Mouse (Mus musculus): Measurements from ENCODE around the gene Ahnak2.
"Not testable (repeated sequence)": the region's sequence is repeated elsewhere in the genome, so short reads cannot be mapped to it uniquely, and the experiment has no call there.

Gene Ahnak2

GRCm38 (mm10) chr12:112821974-112822373 lies 19.5 kb upstream of the Ahnak2 start:
- DNase-seq (ENCODE audit: extremely low read depth, insufficient read length, low spot score): no peak

DNA sequence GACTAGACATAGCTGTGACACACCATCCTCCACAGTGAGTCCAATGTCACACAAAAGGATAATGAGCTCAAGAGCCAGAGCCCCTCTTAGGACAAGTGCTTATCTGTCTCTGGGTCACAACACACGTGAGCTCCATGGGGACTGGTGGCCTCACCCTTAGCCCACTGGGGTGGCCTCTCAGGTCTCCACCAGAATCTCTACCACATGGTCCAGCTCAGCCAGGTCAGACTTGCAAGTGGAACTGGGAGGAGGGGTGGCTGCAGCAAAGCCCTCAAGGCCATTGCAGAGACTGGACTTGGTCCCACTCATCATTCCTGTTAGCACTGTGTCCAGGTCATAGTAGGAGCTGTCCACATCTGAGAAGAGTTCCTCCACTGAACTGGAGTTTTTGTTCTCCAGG lies 18.8 kb upstream of the Ahnak2 start:
- no peak for DNase-seq (ENCODE audit: extremely low read depth, insufficient read length, low spot score)

- no peak for DNase-seq (ENCODE audit: extremely low read depth, insufficient read length, low spot score)
These were observed 18.0 kb upstream of the Ahnak2 start for GRCm38 (mm10) chr12:112820401-112820999.

DNA sequence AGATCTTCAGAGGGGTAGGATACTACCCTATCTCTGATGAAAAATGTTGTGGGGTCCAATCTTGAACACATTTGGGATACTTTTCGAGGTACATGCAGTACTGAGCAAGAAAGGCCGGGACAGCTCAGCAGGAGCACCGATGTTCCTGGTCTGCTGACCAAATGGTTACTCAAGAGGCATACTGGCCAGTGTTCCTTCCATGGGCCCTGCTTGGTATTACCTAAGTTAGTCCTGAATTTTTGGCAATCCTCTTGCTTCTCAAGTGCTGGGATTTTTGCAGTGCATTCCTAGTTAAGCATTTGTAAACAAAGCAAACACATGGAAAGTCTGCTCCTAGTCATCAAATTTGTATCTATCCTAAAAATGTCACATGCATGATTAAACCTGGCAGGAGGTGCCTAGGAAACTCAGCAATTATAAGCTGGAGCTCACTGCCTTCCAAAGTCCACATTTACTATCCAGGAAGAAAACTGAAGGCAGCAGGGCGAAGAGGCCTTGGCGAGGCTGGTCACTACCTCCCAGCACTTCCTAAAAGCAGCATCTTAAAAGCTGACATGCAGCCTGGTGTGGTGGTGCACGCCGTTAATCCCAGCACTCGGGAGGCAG lies 16.7 kb upstream of the Ahnak2 start:
- DNase-seq (ENCODE audit: extremely low read depth, insufficient read length, low spot score): no peak

- DNase-seq (ENCODE audit: extremely low read depth, insufficient read length, low spot score): not testable (repeated sequence)
These were observed 14.4 kb upstream of the Ahnak2 start for GRCm38 (mm10) chr12:112816866-112817265.

- DNase-seq (ENCODE audit: extremely low read depth, insufficient read length, low spot score): no peak
These were observed 13.8 kb upstream of the Ahnak2 start for GRCm38 (mm10) chr12:112816294-112816693.

DNA sequence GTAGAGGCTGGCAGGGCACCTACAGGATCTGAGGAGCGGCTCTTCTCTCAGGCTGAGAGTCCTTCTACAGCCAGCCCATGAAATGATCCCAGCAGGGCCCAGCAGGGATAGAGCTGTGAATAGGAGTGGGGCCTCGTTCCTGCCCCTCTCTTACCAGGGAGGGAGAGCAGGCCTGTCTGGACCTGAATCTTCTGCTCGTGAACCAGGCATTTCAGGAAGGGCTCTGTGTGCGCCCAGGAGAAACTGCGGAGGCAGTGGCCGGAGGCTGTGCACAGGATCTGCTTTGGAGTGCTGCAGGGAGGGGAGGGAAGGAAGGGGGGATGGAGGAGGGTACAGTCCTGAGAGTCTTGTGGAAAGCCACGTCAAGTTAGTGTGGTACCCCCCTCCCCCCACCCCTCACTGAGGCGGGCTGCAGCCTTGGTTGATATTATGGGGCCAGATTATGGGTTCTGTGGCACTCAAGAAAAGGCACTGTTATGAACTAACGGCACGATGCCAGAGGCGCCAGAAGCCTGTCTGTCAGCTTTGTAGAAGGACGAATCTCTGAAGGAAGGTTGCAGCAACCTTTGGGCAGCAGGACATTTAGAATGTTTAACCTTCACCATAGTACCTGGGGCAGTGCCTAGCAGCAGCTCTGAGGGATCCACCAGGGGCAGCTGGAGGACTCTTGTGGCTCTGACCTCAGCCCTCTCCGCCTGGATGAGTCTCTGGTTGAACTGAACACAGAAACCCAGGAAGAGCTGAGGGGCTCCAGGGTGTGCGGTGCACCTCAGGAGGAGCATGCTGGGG lies 12.4 kb upstream of the Ahnak2 start:
- DNase-seq (ENCODE audit: extremely low read depth, insufficient read length, low spot score): no peak

DNA sequence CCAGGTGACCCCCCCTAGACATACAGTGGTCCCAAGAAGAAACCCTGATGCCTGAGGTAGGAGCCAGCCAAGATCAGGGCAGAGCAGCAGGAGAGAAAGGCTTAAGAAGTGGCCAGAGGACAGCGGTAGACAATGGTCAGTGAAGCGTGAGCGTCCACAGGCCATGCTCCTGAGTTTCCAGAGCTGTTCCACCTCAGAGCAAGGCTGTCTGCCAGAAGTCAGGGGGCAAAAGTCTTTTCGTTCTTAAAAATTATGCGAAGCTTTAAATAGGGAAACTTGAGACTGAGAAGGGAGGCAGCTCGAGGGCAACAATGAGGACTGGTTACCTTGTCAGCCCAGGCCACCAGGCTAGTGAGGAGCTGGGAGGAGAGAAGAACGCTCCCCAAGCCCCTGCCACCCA lies 10.9 kb upstream of the Ahnak2 start:
- no peak for DNase-seq (ENCODE audit: extremely low read depth, insufficient read length, low spot score)

DNA sequence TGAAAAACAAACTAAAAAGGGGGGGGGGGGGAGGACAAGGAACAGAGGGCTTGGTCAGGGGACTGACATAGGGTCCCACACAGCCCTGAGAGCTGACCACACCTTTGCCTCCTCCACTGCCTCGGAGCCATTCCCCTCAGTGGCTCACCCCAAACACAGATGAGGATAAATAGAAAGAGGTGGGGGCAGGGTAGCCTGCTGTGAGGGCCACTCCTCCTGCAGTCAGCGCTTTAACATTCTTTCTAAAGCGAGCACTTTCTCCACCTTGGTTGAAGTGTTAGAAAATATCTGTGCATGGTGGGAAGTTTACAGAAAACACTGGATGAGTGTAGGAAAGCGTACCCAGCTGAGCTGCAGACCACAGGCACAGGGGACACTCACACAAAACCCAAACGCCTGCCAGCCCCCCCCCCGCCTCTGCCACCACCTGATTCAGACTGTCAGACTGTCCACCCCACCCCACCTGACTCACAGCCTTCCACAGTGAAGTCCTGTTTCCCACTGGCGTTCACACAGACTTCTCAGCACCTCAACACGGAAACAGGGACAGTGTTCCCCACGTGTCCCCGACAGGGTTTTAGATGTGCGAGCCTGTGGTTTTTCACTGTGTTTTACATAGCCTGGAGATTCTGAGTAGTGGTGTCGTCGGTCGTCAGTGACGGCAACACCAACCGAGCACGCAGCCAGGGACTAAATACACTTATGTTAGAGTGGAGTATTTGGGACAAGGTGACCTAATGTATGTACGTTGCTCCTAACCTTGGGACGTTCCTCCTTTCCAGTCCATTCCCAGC lies 7.8 kb upstream of the Ahnak2 start:
- DNase-seq (ENCODE audit: extremely low read depth, insufficient read length, low spot score): no peak

GRCm38 (mm10) chr12:112809641-112810040 lies 7.2 kb upstream of the Ahnak2 start:
- no peak for DNase-seq (ENCODE audit: extremely low read depth, insufficient read length, low spot score)

- DNase-seq (ENCODE audit: extremely low read depth, insufficient read length, low spot score): peak; percentile 98
These were observed 6.3 kb upstream of the Ahnak2 start, which contains the start of gene Clba1 for GRCm38 (mm10) chr12:112808587-112809364. TSS of gene Clba1 (plus strand) at chr12:112808937.

DNA sequence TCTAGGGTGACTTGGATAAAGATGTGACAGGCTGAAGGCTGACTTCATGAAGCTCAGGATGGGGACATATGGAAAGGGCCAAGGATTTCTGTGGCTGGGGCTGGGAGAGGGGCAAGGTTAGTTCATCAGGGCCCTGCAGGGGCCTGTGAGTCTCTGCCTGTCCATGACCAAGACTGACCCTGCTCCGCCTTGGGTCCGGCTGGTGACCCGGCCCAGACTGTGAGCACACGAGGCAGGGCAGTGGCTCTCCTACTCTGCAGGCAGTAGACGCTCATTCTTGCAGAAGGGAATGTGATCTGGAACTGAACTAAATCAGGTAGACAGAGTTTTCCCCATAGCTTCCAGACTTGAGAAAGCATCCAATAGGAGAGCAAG lies 5.7 kb upstream of the Ahnak2 start:
- no peak for DNase-seq (ENCODE audit: extremely low read depth, insufficient read length, low spot score)

- DNase-seq (ENCODE audit: extremely low read depth, insufficient read length, low spot score): peak; percentile 43
These were observed 5.3 kb upstream of the Ahnak2 start for GRCm38 (mm10) chr12:112807796-112808195.

DNA sequence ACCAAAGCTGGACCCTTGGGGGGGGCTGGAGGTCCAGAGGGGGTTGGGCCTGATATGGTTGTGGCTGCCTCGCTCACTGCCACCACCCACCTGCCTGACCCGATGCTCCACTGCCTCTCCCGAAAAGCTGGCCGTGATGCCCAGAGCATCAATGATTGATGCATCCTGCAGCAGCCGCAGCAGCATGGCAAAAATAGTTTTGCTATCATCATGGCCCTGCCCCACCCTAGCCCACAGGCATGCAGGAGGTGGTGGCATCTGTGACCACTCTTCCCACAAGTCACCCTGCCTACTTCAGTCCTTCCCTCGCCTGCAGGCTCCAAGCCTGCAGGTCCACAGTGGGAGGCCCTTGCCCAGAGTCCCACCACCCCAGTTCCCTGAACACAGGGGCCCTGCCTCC lies 3.6 kb upstream of the Ahnak2 start:
- peak; percentile 60 for DNase-seq (ENCODE audit: extremely low read depth, insufficient read length, low spot score)

DNA sequence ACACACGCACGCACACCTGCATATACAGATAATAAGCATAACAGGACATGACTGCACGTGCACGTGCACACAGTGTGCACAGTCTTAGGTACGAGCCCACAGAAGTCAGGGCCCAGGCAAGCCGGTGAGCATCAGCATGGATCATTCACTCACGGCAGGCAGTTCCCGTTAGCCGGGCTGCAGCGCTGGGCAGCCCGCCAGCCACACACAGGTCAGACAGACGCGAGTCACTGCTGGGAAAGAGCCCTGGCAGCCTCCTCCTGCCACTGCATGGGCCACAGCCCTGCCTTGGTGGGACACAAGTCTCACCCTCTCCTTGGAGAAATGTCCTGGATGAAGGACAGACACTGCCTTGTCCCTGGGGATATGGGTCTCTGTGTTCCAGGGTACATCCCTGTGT lies 1.6 kb upstream of the Ahnak2 start:
- DNase-seq (ENCODE audit: extremely low read depth, insufficient read length, low spot score): peak; percentile 66

DNA sequence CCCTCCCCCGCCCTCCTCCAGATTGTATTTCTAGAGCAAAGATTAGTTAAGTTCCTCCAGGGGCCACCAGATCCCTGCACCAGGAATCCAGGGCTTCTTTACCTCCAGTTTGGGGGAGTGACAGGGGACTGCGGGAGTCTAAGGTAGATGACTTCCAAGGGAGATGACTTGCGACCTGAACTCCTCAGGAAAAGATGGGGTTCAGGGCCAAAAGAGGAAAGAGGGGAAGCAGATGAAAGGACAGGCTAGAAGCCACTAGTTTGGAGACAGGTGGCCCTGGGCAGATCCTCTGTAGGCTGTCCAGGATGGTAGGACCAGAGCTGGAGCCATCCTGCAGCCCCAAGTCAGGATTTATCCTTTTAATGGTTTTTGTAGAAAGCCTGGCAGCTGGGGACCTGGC lies 460 bp upstream of the Ahnak2 start:
- DNase-seq (ENCODE audit: extremely low read depth, insufficient read length, low spot score): no peak

- peak; percentile 56 for DNase-seq (ENCODE audit: extremely low read depth, insufficient read length, low spot score)
These were observed 2.0 kb downstream of the Ahnak2 start for GRCm38 (mm10) chr12:112800476-112800875.

GRCm38 (mm10) chr12:112799237-112799970 lies 3.1 kb downstream of the Ahnak2 start:
- no peak for DNase-seq (ENCODE audit: extremely low read depth, insufficient read length, low spot score)

- DNase-seq (ENCODE audit: extremely low read depth, insufficient read length, low spot score): no peak
These were observed 3.7 kb downstream of the Ahnak2 start for GRCm38 (mm10) chr12:112798716-112799115.

- no peak for DNase-seq (ENCODE audit: extremely low read depth, insufficient read length, low spot score)
These were observed 4.2 kb downstream of the Ahnak2 start for GRCm38 (mm10) chr12:112798332-112798681.
